Mouse (Mus musculus) MEL (cell line): Measurements from ENCODE around the gene Gm20696. TPM values are rescaled to one million over a fixed set of nuclear protein-coding genes. Genes with fewer than 3 reads are reported as not detected.

Source experiments
- DNase-seq: peaks from one replicate; pipeline ENCODE4 v3.0.0; 2011; ENCODE audit warnings: low read depth, low spot score
- H3K27ac ChIP-seq: 2 replicates; pipeline ENCODE4 v1.5.1; 2012; ENCODE audit warnings: low read depth, mild to moderate bottlenecking, control low read depth, low read length, moderate library complexity; ENCODE audit not compliant: control insufficient read depth
- H3K27me3 ChIP-seq, 2 experiments: fragments of 150-350 bp in 1 of 2; sonication (generic) in 1 of 2; 2 replicates each; pipeline ENCODE4 v1.6.1; 2012; ENCODE audit warnings: low read length in 2 of 2, mild to moderate bottlenecking in 2 of 2, improper control_type of control experiment in 1 of 2, moderate library complexity in 1 of 2; ENCODE audit not compliant: insufficient read depth in 2 of 2, control insufficient read depth in 1 of 2
- H3K36me3 ChIP-seq, 2 experiments: 2 replicates each; pipeline ENCODE4 v1.6.1; 2012 to 2014; ENCODE audit warnings: low read length in 2 of 2, improper control_type of control experiment in 1 of 2, inconsistent platforms in 1 of 2, mild to moderate bottlenecking in 1 of 2; ENCODE audit not compliant: insufficient read depth in 2 of 2, control insufficient read depth in 1 of 2
- H3K4me1 ChIP-seq, 2 experiments: fragments of 150-350 bp in 1 of 2; sonication (generic) in 1 of 2; 2 replicates each; pipeline ENCODE4 v1.6.1; 2012; ENCODE audit warnings: low read length in 2 of 2, improper control_type of control experiment in 1 of 2, mild to moderate bottlenecking in 1 of 2; ENCODE audit not compliant: insufficient read depth in 2 of 2, control insufficient read depth in 1 of 2
- H3K4me3 ChIP-seq, 2 experiments: fragments of 150-350 bp in 1 of 2; sonication (generic) in 1 of 2; 2 replicates each; pipeline ENCODE4 v1.5.1; 2012; ENCODE audit warnings: low read depth in 2 of 2, low read length in 2 of 2, mild to moderate bottlenecking in 2 of 2, moderate library complexity in 2 of 2, control low read depth in 1 of 2, improper control_type of control experiment in 1 of 2; ENCODE audit not compliant: control insufficient read depth in 1 of 2, insufficient read depth in 1 of 2
- H3K79me2 ChIP-seq: 2 replicates; pipeline ENCODE4 v1.6.1; 2012; ENCODE audit warnings: mild to moderate bottlenecking, low read length, moderate library complexity; ENCODE audit not compliant: control insufficient read depth, poor library complexity, insufficient read depth
- H3K9ac ChIP-seq: 2 replicates; pipeline ENCODE4 v1.6.1; 2012; ENCODE audit warnings: low read depth, mild to moderate bottlenecking, control low read depth, low read length, moderate library complexity; ENCODE audit not compliant: control insufficient read depth, poor library complexity, severe bottlenecking
- H3K9me3 ChIP-seq: fragments of 150-350 bp; sonication (generic); replicated peaks from 2 replicates; pipeline ENCODE4 v1.6.1; 2012; ENCODE audit warnings: mild to moderate bottlenecking, low read length, improper control_type of control experiment, moderate library complexity; ENCODE audit not compliant: insufficient read depth
- BHLHE40 ChIP-seq: IDR thresholded peaks from 2 replicates; pipeline ENCODE4 v1.6.1; 2012; ENCODE audit warnings: low read depth, mild to moderate bottlenecking, inconsistent platforms, low read length, improper control_type of control experiment, borderline replicate concordance
- ELF1 ChIP-seq: IDR thresholded peaks from 2 replicates; pipeline ENCODE4 v1.6.1; 2014; ENCODE audit warnings: low read depth, mild to moderate bottlenecking, inconsistent platforms, low read length, improper control_type of control experiment, moderate library complexity
- KAT2A ChIP-seq: conservative IDR thresholded peaks from 2 replicates; pipeline ENCODE4 v1.6.1; 2012; ENCODE audit warnings: low read depth, low read length, improper control_type of control experiment, inconsistent platforms
- MAX ChIP-seq: IDR thresholded peaks from 2 replicates; pipeline ENCODE4 v1.6.1; 2011; ENCODE audit warnings: low read length, improper control_type of control experiment
- MYB ChIP-seq: IDR thresholded peaks from 2 replicates; pipeline ENCODE4 v1.6.1; 2011; ENCODE audit warnings: mild to moderate bottlenecking, low read depth, low read length, improper control_type of control experiment
- POLR2AphosphoS2 ChIP-seq: IDR thresholded peaks from 2 replicates; pipeline ENCODE4 v1.6.1; 2011; ENCODE audit warnings: low read length, improper control_type of control experiment
- POLR2AphosphoS5 ChIP-seq: IDR thresholded peaks from 2 replicates; pipeline ENCODE4 v1.6.1; 2012; ENCODE audit warnings: low read depth, borderline replicate concordance, mild to moderate bottlenecking, inconsistent platforms, low read length, moderate library complexity, mixed read lengths
- SIN3A ChIP-seq: IDR thresholded peaks from 2 replicates; pipeline ENCODE4 v1.6.1; 2012; ENCODE audit warnings: low read length, improper control_type of control experiment, inconsistent platforms
- USF1 ChIP-seq: IDR thresholded peaks from 2 replicates; pipeline ENCODE4 v1.6.1; 2014; ENCODE audit warnings: low read depth, mild to moderate bottlenecking, inconsistent platforms, low read length, improper control_type of control experiment, moderate library complexity
- ZKSCAN1 ChIP-seq: IDR thresholded peaks from 2 replicates; pipeline ENCODE4 v1.6.1; 2012; ENCODE audit warnings: low read depth, mild to moderate bottlenecking, inconsistent platforms, low read length, improper control_type of control experiment, moderate library complexity
- ZNF384 ChIP-seq: IDR thresholded peaks from 2 replicates; pipeline ENCODE4 v1.6.1; 2012; ENCODE audit warnings: low read depth, mild to moderate bottlenecking, inconsistent platforms, low read length, improper control_type of control experiment
- polyA plus RNA-seq, 2 experiments: library from polyadenylated mRNA; stranded (reverse) in 1 of 2; unstranded in 1 of 2; fragments of >175 nt in 1 of 2; fragments of >200 nt in 1 of 2; gene quantifications; 2 replicates each; pipeline versions ENCODE4 v1.2.1 to v1.2.4; 2012; ENCODE audit warnings: low replicate concordance in 2 of 2, low read depth in 1 of 2; ENCODE audit not compliant: insufficient read length in 2 of 2, insufficient read depth in 1 of 2, missing spikeins in 1 of 2
- total RNA-seq: library from RNA; depleted of rRNA; stranded (reverse); fragments of 300-350 nt; gene quantifications from 2 replicates; pipeline ENCODE4 v1.2.3, GENCODE M21; 2012

The Gm20696 gene
- total and polyA plus RNA-seq, 3 experiments = 0.07 to 0.39 TPM; not detected in 1

DNA sequence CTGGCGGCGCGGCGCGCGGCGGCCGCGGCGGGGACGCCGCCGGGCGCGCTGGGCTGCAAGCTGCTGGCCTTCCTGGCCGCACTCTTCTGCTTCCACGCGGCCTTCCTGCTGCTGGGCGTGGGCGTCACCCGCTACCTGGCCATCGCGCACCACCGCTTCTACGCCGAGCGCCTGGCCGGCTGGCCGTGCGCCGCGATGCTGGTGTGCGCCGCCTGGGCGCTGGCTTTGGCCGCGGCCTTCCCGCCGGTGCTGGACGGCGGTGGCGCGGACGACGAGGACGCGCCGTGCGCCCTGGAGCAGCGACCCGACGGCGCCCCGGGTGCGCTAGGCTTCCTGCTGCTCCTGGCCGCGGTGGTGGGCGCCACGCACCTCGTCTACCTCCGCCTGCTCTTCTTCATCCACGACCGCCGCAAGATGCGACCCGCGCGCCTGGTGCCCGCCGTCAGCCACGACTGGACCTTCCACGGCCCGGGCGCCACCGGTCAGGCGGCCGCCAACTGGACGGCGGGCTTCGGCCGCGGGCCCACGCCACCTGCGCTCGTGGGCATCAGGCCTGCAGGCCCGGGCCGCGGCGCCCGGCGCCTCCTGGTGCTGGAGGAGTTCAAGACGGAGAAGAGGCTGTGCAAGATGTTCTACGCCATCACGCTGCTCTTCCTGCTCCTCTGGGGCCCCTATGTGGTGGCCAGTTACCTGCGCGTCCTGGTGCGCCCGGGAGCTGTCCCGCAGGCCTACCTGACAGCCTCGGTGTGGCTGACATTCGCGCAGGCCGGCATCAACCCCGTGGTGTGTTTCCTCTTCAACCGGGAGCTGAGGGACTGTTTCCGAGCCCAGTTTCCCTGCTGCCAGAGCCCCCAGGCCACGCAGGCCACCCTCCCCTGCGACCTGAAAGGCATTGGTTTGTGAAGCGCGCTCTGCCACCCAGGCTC, 26.6 kb upstream of the Gm20696 start:
- H3K9ac ChIP-seq = no peak overlapping the region
- H3K79me2 ChIP-seq = no peaks in the 10 kb centered on the region
- H3K27ac ChIP-seq = no peak overlapping the region
- no peaks in the 10 kb centered on the region for H3K9me3 ChIP-seq
- H3K4me1 ChIP-seq = no peaks in the 10 kb centered on the region
- H3K27me3 ChIP-seq = no peaks in the 10 kb centered on the region
- no peaks in the 10 kb centered on the region for H3K36me3 ChIP-seq
- TF ChIP-seq MYB (no peak), POLR2AphosphoS2 (no peak), ZKSCAN1 (no peak), BHLHE40 (no peak), MAX (no peak), KAT2A (no peak), ZNF384 (no peak), POLR2AphosphoS5 (no peak), ELF1 (no peak)
- H3K4me3 ChIP-seq = no peak overlapping the region
- DNase-seq = no peak

DNA sequence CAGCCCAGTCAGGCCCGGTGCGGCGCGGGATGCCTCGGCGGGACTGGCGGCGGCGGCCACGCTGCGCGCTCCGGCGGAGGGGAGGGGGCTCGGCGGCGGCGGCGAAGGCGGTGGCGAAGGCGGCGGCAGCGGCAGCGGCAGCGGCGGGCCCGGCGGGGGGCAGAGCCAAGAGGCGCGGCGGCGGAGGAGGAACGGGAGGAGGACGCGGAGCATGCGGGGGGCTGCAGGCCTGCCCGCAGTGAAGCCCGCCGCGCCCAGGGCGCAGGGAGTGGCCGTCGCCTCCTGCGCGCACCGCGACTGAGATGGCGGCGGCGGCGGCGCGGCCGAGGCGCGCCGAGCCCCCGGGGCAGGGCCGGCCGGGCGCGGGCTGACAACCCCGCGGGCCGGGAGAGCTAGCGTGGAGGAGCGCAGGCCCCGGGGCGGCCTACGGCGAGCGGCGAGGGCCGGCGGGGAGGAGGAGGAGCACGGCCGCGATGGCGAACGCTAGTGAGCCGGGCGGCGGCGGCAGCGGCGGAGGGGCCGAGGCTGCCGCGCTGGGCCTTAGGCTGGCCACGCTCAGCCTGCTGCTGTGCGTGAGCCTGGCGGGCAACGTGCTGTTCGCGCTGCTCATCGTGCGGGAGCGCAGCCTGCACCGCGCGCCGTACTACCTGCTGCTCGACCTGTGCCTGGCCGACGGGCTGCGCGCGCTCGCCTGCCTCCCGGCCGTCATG, 25.8 kb upstream of the Gm20696 start, which contains the start of gene Gpr27:
TSS of gene Gpr27 (plus strand) at position 474 of the 710 bp plus-strand sequence.
- Histone ChIP-seq H3K9ac (no peak within 1 kb of the TSS), H3K27ac (no peak within 1 kb of the TSS), H3K27me3 (no peaks in the 10 kb centered on the region), H3K9me3 (no peaks in the 10 kb centered on the region), H3K36me3 (no peaks in the 10 kb centered on the region), H3K4me1 (no peaks in the 10 kb centered on the region), H3K4me3 (no peak within 1 kb of the TSS), H3K79me2 (no peaks in the 10 kb centered on the region)
- no peak for DNase-seq
- TF ChIP-seq SIN3A (no peak), USF1 (no peak), ELF1 (no peak)
